Mouse (Mus musculus) forebrain, embryonic 13.5 days (tissue): ENCODE measurements at regions not wholly inside any gene's neighbourhood (a gene's known extent, or its start where the extent isn't known, plus 50 kb on each side); places are given as distances from the start of the nearest gene placed in this dataset.

Experiments used
- ATAC-seq: fragments of 200-750 bp; cut with Nextera tagmentation; 2 replicates; pipeline ENCODE4 v1.8.0; 2017
- H3K27ac ChIP-seq: fragments of 300-500 bp; sonication (generic); 2 replicates; pipeline ENCODE4 v1.5.1; 2015; ENCODE audit warnings: inconsistent platforms, mild to moderate bottlenecking, moderate library complexity
- H3K27me3 ChIP-seq: fragments of 300-500 bp; sonication (generic); 2 replicates; pipeline ENCODE4 v1.6.1; 2015; ENCODE audit warnings: mild to moderate bottlenecking, inconsistent platforms
- H3K36me3 ChIP-seq: fragments of 300-500 bp; sonication (generic); 2 replicates; pipeline ENCODE4 v1.6.1; 2015; ENCODE audit warnings: mild to moderate bottlenecking, inconsistent platforms; ENCODE audit not compliant: poor library complexity, severe bottlenecking
- H3K4me1 ChIP-seq: fragments of 300-500 bp; sonication (generic); 2 replicates; pipeline ENCODE4 v1.6.1; 2015; ENCODE audit warnings: inconsistent platforms
- H3K4me2 ChIP-seq: fragments of 300-500 bp; sonication (generic); 2 replicates; pipeline ENCODE4 v1.6.1; 2015; ENCODE audit warnings: inconsistent platforms, mild to moderate bottlenecking, moderate library complexity
- H3K4me3 ChIP-seq: fragments of 300-500 bp; sonication (generic); 2 replicates; pipeline ENCODE4 v1.5.1; 2015; ENCODE audit warnings: mild to moderate bottlenecking, inconsistent platforms
- H3K9ac ChIP-seq: fragments of 300-500 bp; sonication (generic); 2 replicates; pipeline ENCODE4 v1.6.1; 2015; ENCODE audit warnings: mild to moderate bottlenecking, inconsistent platforms
- H3K9me3 ChIP-seq: fragments of 300-500 bp; sonication (generic); replicated peaks from 2 replicates; pipeline ENCODE4 v1.6.1; 2016; ENCODE audit warnings: inconsistent platforms
- WGBS: fragments of 180-500 bp; shearing (Covaris S2); methylation state at CpG from one replicate; pipeline ENCODE4 v1.1.7; 2015; 5-methylcytosine and 5-hydroxymethylcytosine counted together

DNA sequence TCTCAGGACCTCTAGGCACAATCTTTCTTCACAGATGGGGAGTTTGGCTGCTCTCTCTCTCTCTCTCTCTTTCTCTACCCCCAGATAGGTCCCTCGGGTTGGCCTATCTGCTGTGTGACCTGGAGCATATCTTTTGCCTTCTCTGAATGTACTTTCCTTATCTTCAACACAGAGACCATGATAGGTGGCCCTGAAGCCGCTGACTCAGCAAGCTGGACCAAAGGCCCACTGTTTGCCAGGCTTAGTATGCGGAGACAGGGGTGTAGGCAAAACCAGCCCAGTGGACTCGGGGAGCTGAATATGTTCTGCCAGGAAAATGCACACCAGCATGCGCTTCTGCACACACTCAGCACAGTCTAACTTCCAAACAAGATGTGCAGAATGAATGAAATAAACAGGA lies 150.7 kb upstream of the Rybp start:
- peaks cover 26% of the 10 kb centered on the region; the same call in 1 of the 2 replicates for H3K27me3 ChIP-seq
- H3K36me3 ChIP-seq, result no peaks in the 10 kb centered on the region
- peaks cover 28% of the 10 kb centered on the region for H3K4me1 ChIP-seq
- 0 out of 2 replicates have a peak overlapping the region, but pooled peaks have one; percentile 6 for H3K9ac ChIP-seq
- H3K9me3 ChIP-seq, result no peaks in the 10 kb centered on the region; the same call in 1 of the 2 replicates
- H3K27ac ChIP-seq, result peak overlapping the region; percentile 12; the same call in 1 of the 2 replicates
- ATAC-seq, result no peak
- 40% methylated on average over 5 of the region's 5 CpGs for WGBS
- peak overlapping the region; percentile 63 for H3K4me2 ChIP-seq
- no peak overlapping the region for H3K4me3 ChIP-seq

- WGBS, result 79% methylated on average over 2 of the region's 2 CpGs
- Histone ChIP-seq H3K4me1 (peaks cover 35% of the 10 kb centered on the region), H3K27ac (no peak overlapping the region), H3K36me3 (no peaks in the 10 kb centered on the region), H3K9me3 (no peaks in the 10 kb centered on the region; the same call in 1 of the 2 replicates), H3K9ac (no peak overlapping the region), H3K27me3 (peaks cover 28% of the 10 kb centered on the region; the same call in 1 of the 2 replicates), H3K4me2 (no peak overlapping the region), H3K4me3 (no peak overlapping the region)
- no peak for ATAC-seq
These were observed 149.2 kb upstream of the Rybp start for GRCm38 (mm10) chr6:100436507-100436906.

DNA sequence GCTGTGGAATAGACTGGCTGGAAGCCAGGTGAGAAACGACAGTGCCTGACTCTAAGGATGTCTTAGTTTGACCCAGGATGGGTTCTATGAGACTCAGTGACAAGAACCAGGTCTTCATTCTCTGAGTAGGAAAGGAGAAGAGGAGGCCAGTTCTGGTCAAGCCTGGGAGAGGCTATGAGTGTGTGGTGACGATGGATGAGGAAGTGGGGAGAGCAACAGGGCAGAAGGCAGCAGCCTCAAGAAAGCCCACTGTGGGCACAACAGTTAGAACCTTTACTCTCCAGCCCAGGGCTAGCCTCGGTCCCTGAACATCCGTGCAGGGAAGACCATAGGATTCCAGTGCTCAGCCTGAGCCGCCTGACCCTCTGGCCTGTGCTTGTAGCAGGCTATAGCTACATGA lies 147.9 kb upstream of the Rybp start:
- WGBS, result 62% methylated on average over 5 of the region's 5 CpGs

DNA sequence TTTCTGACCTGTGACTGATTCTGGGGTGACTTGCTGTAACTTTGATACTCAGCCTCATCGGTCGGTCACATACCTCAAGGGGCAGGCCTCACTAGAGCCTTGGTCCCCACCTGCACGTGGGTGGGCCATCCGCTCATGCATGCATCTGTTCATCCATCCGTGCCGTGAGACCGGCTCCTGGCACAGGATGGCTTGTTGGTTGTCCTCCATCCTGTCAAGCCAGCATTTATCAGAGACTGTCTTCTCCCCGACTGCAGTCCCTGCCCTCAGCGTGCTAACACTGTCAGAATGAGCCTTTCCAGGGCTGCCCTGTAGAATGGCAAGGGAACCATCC lies 146.2 kb upstream of the Rybp start:
- Histone ChIP-seq H3K4me3 (no peak overlapping the region), H3K4me1 (peaks cover 34% of the 10 kb centered on the region), H3K9ac (no peak overlapping the region), H3K27ac (no peak overlapping the region), H3K36me3 (no peaks in the 10 kb centered on the region), H3K4me2 (no peak overlapping the region), H3K9me3 (no peaks in the 10 kb centered on the region; the same call in 1 of the 2 replicates), H3K27me3 (peaks cover 36% of the 10 kb centered on the region; the same call in 1 of the 2 replicates)
- WGBS, result 23% methylated on average over 9 of the region's 9 CpGs
- ATAC-seq, result no peak

More for the DNA sequence above, 147.9 kb upstream of the Rybp start:
- Histone ChIP-seq H3K4me1 (peaks cover 41% of the 10 kb centered on the region), H3K36me3 (no peaks in the 10 kb centered on the region), H3K9me3 (no peaks in the 10 kb centered on the region; the same call in 1 of the 2 replicates), H3K4me2 (no peak overlapping the region), H3K9ac (no peak overlapping the region), H3K27ac (no peak overlapping the region), H3K27me3 (peaks cover 33% of the 10 kb centered on the region; the same call in 1 of the 2 replicates), H3K4me3 (no peak overlapping the region)
- no peak for ATAC-seq

GRCm38 (mm10) chr6:100432688-100433533 lies 145.6 kb upstream of the Rybp start:
- ATAC-seq, result no peak
- Histone ChIP-seq H3K9me3 (no peaks in the 10 kb centered on the region; the same call in 1 of the 2 replicates), H3K9ac (0 out of 2 replicates have a peak overlapping the region, but pooled peaks have one; percentile 0), H3K36me3 (no peaks in the 10 kb centered on the region), H3K4me1 (peaks cover 28% of the 10 kb centered on the region), H3K4me2 (no peak overlapping the region), H3K4me3 (no peak overlapping the region), H3K27ac (no peak overlapping the region), H3K27me3 (peaks cover 40% of the 10 kb centered on the region)
- WGBS, result 17% methylated on average over 17 of the region's 17 CpGs

DNA sequence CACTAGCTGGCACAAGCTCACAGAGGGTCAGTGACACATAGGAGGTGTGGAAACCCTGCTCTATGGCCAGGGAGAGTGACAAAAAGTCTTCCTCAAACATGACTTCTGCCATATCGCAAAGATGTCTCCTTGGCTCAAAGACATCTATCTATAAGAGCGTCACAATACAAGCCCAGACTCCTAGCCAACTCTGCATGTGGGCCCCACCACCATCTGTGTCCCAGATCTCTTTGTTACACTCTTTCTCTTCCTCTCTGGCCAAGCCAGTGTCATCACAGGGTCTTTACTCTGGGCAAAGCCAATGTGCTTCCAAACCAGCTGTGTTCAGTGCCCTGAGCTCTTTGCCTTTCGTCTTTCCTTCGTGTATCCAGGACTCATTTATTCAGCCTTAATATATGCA lies 143.0 kb upstream of the Rybp start:
- Histone ChIP-seq H3K27ac (no peak overlapping the region), H3K4me3 (no peak overlapping the region), H3K9ac (no peak overlapping the region), H3K4me2 (no peak overlapping the region), H3K27me3 (peaks cover 40% of the 10 kb centered on the region), H3K4me1 (peaks cover 28% of the 10 kb centered on the region), H3K9me3 (no peaks in the 10 kb centered on the region; the same call in 1 of the 2 replicates), H3K36me3 (no peaks in the 10 kb centered on the region)
- whole genome bisulfite sequencing, result 74% methylated on average over 4 of the region's 4 CpGs
- no peak for ATAC-seq

DNA sequence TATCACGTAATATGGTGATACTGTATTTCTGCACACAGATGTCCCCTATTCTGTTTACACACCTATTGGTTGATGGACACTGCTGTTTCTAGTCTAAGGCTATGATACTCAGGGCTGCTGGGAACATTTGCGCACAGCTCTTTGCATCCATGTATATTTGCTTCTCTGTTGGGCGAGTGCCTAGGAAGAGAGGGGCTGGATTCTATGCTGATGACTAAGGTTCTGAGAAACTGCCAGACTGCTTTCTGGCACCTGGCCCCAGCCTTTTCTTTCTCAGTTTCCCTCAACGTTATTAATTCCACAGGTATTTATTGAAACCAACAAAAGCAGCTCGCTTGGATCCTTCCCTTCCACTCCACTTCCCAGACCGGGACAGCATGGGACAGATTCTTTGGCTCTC lies 142.2 kb upstream of the Rybp start:
- H3K27me3 ChIP-seq, result peaks cover 44% of the 10 kb centered on the region
- 60% methylated on average over 6 of the region's 6 CpGs for WGBS

GRCm38 (mm10) chr6:100428759-100429158 lies 141.5 kb upstream of the Rybp start:
- no peaks in the 10 kb centered on the region for H3K36me3 ChIP-seq
- no peak overlapping the region for H3K4me2 ChIP-seq
- H3K4me3 ChIP-seq, result no peak overlapping the region
- no peak overlapping the region for H3K27ac ChIP-seq
- ATAC-seq, result no peak
- H3K9me3 ChIP-seq, result no peaks in the 10 kb centered on the region; the same call in 1 of the 2 replicates
- no peak overlapping the region for H3K9ac ChIP-seq
- peaks cover 47% of the 10 kb centered on the region for H3K27me3 ChIP-seq
- peaks cover 28% of the 10 kb centered on the region for H3K4me1 ChIP-seq
- 84% methylated on average over 6 of the region's 6 CpGs for WGBS

More for the DNA sequence above, 142.2 kb upstream of the Rybp start:
- peak; percentile 41 for ATAC-seq
- H3K9me3 ChIP-seq, result no peaks in the 10 kb centered on the region; the same call in 1 of the 2 replicates
- H3K36me3 ChIP-seq, result no peaks in the 10 kb centered on the region
- H3K4me3 ChIP-seq, result no peak overlapping the region
- peaks cover 28% of the 10 kb centered on the region for H3K4me1 ChIP-seq
- no peak overlapping the region; the same call in 1 of the 2 replicates for H3K27ac ChIP-seq
- no peak overlapping the region for H3K4me2 ChIP-seq
- no peak overlapping the region for H3K9ac ChIP-seq

- Histone ChIP-seq H3K9ac (no peak overlapping the region), H3K4me1 (peaks cover 26% of the 10 kb centered on the region), H3K4me2 (no peak overlapping the region), H3K27me3 (peaks cover 51% of the 10 kb centered on the region), H3K36me3 (no peaks in the 10 kb centered on the region), H3K4me3 (no peak overlapping the region), H3K9me3 (no peaks in the 10 kb centered on the region), H3K27ac (no peak overlapping the region)
- 88% methylated on average over 1 of the region's 1 CpGs for WGBS
- ATAC-seq, result no peak
These were observed 138.3 kb upstream of the Rybp start for GRCm38 (mm10) chr6:100425551-100425950.

GRCm38 (mm10) chr6:100424788-100425403 lies 137.6 kb upstream of the Rybp start:
- no peak overlapping the region for H3K9ac ChIP-seq
- no peak overlapping the region for H3K27ac ChIP-seq
- H3K27me3 ChIP-seq, result peaks cover 55% of the 10 kb centered on the region
- no peak overlapping the region for H3K4me2 ChIP-seq
- peaks cover 24% of the 10 kb centered on the region for H3K4me1 ChIP-seq
- H3K9me3 ChIP-seq, result no peaks in the 10 kb centered on the region
- no peak for ATAC-seq
- 72% methylated on average over 12 of the region's 12 CpGs for WGBS
- no peaks in the 10 kb centered on the region for H3K36me3 ChIP-seq
- H3K4me3 ChIP-seq, result no peak overlapping the region

DNA sequence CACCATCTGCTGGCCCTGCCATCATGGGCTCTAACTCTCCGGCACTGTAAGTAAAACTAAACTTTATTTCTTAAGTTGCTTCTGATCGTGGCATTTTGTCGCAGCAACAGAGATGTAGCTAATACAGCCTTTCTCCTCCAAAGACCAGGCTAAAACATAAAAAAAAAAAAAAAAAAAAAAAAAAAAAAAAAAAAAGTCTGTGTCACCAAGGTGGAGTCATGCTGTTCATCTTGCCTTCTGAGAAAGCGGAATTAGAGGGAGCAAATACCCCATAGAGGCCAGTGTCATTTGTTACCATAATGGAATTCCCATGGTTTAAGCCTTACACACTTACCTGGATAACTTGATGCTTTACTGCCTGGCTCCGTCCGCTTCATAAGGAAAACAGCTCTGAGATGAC lies 136.9 kb upstream of the Rybp start:
- Histone ChIP-seq H3K9ac (no peak overlapping the region), H3K4me1 (peaks cover 20% of the 10 kb centered on the region), H3K27me3 (peaks cover 62% of the 10 kb centered on the region), H3K4me3 (no peak overlapping the region), H3K9me3 (no peaks in the 10 kb centered on the region), H3K4me2 (no peak overlapping the region), H3K27ac (no peak overlapping the region), H3K36me3 (no peaks in the 10 kb centered on the region)
- ATAC-seq, result no peak
- WGBS, result 93% methylated on average over 6 of the region's 6 CpGs

- H3K4me3 ChIP-seq, result no peak overlapping the region
- H3K36me3 ChIP-seq, result no peaks in the 10 kb centered on the region
- H3K27ac ChIP-seq, result no peak overlapping the region
- WGBS, result 92% methylated on average over 12 of the region's 12 CpGs
- no peak overlapping the region for H3K9ac ChIP-seq
- H3K4me2 ChIP-seq, result no peak overlapping the region
- H3K9me3 ChIP-seq, result no peaks in the 10 kb centered on the region
- ATAC-seq, result no peak
- H3K4me1 ChIP-seq, result peaks cover 20% of the 10 kb centered on the region
- peaks cover 65% of the 10 kb centered on the region for H3K27me3 ChIP-seq
These were observed 136.4 kb upstream of the Rybp start for GRCm38 (mm10) chr6:100423636-100424035.
